Mouse (Mus musculus): ENCODE measurements around the gene Mmp21.
"Not testable (repeated sequence)": the region's sequence is repeated elsewhere in the genome, so short reads cannot be mapped to it uniquely, and the experiment has no call there.

Mmp21 gene

GRCm38 (mm10) chr7:133679961-133680360, at the start of gene Mmp21:
Mmp21 (minus strand) TSS chr7:133680061.
- no peak for DNase-seq (ENCODE audit: low read depth, low spot score)

- DNase-seq (ENCODE audit: low read depth, low spot score) = no peak
Measured at GRCm38 (mm10) chr7:133729351-133729750, 49.5 kb upstream of the Mmp21 start.

GRCm38 (mm10) chr7:133727027-133727426, 47.2 kb upstream of the Mmp21 start:
- no peak for DNase-seq (ENCODE audit: low read depth, low spot score)

- no peak for DNase-seq (ENCODE audit: low read depth, low spot score)
Measured at GRCm38 (mm10) chr7:133725571-133725970, 45.7 kb upstream of the Mmp21 start.

- no peak for DNase-seq (ENCODE audit: low read depth, low spot score)
Measured at GRCm38 (mm10) chr7:133724844-133725243, 45.0 kb upstream of the Mmp21 start.

GRCm38 (mm10) chr7:133720616-133721015, 40.8 kb upstream of the Mmp21 start:
- no peak for DNase-seq (ENCODE audit: low read depth, low spot score)

- DNase-seq (ENCODE audit: low read depth, low spot score) = peak; percentile 38
Measured at GRCm38 (mm10) chr7:133718580-133718979, 38.7 kb upstream of the Mmp21 start.

GRCm38 (mm10) chr7:133715387-133715786, 35.5 kb upstream of the Mmp21 start:
- no peak for DNase-seq (ENCODE audit: low read depth, low spot score)

- no peak for DNase-seq (ENCODE audit: low read depth, low spot score)
Measured at GRCm38 (mm10) chr7:133707301-133707700, 27.4 kb upstream of the Mmp21 start.

GRCm38 (mm10) chr7:133703906-133704305, 24.0 kb upstream of the Mmp21 start:
- peak; percentile 75 for DNase-seq (ENCODE audit: low read depth, low spot score)

GRCm38 (mm10) chr7:133702333-133702732, 22.5 kb upstream of the Mmp21 start:
- DNase-seq (ENCODE audit: low read depth, low spot score) = no peak

GRCm38 (mm10) chr7:133701366-133701765, 21.5 kb upstream of the Mmp21 start:
- no peak for DNase-seq (ENCODE audit: low read depth, low spot score)

GRCm38 (mm10) chr7:133699885-133700284, 20.0 kb upstream of the Mmp21 start:
- DNase-seq (ENCODE audit: low read depth, low spot score) = no peak

GRCm38 (mm10) chr7:133698021-133698709, 18.3 kb upstream of the Mmp21 start:
- DNase-seq (ENCODE audit: low read depth, low spot score) = no peak

GRCm38 (mm10) chr7:133685644-133686043, 5.8 kb upstream of the Mmp21 start:
- not testable (repeated sequence) for DNase-seq (ENCODE audit: low read depth, low spot score)

- DNase-seq (ENCODE audit: low read depth, low spot score) = no peak
Measured at GRCm38 (mm10) chr7:133684701-133685100, 4.8 kb upstream of the Mmp21 start.

GRCm38 (mm10) chr7:133684110-133684509, 4.2 kb upstream of the Mmp21 start:
- peak; percentile 63 for DNase-seq (ENCODE audit: low read depth, low spot score)

GRCm38 (mm10) chr7:133683626-133684025, 3.8 kb upstream of the Mmp21 start:
- DNase-seq (ENCODE audit: low read depth, low spot score) = no peak

GRCm38 (mm10) chr7:133679439-133679838, 422 bp downstream of the Mmp21 start:
- DNase-seq (ENCODE audit: low read depth, low spot score) = no peak

GRCm38 (mm10) chr7:133678716-133679115, 1.1 kb downstream of the Mmp21 start:
- no peak for DNase-seq (ENCODE audit: low read depth, low spot score)

- DNase-seq (ENCODE audit: low read depth, low spot score) = peak; percentile 91
Measured at GRCm38 (mm10) chr7:133676002-133676401, 3.9 kb downstream of the Mmp21 start.

- no peak for DNase-seq (ENCODE audit: low read depth, low spot score)
Measured at GRCm38 (mm10) chr7:133670846-133671245, 9.0 kb downstream of the Mmp21 start.

- DNase-seq (ENCODE audit: low read depth, low spot score) = no peak
Measured at GRCm38 (mm10) chr7:133669946-133670345, 9.9 kb downstream of the Mmp21 start.

- DNase-seq (ENCODE audit: low read depth, low spot score) = peak; percentile 32
Measured at GRCm38 (mm10) chr7:133669071-133669470, 10.8 kb downstream of the Mmp21 start.
